Mouse (Mus musculus): ENCODE measurements around the gene Tph1. TPM values are rescaled to one million over a fixed set of nuclear protein-coding genes. Genes with fewer than 3 reads are reported as not detected.
"Not testable (repeated sequence)": the region's sequence is repeated elsewhere in the genome, so short reads cannot be mapped to it uniquely, and the experiment has no call there.

The Tph1 gene
- total and polyA plus RNA-seq, 2 experiments from 2014 or later = 1.5 TPM; not detected in 1

GRCm38 (mm10) chr7:46667256-46667655 lies 5.1 kb downstream of the Tph1 start:
- 3% methylated on average over 21 of the region's 21 CpGs for WGBS
- Histone ChIP-seq H3K36me3 (ENCODE audit: insufficient read depth, low read length) (no peaks in the 10 kb centered on the region), H3K4me3 (ENCODE audit: low read depth, low read length) (peak overlapping the region; percentile 8; the same call in 1 of the 2 replicates), H3K27ac (ENCODE audit: low read depth, low read length) (no peak overlapping the region), H3K4me1 (ENCODE audit: insufficient read depth, low read length) (peaks cover 3% of the 10 kb centered on the region; the same call in 1 of the 2 replicates), H3K9me3 (ENCODE audit: low read length) (no peaks in the 10 kb centered on the region), H3K4me2 (ENCODE audit: low read depth, low read length, poor library complexity, severe bottlenecking) (peak overlapping the region; percentile 52), H3K27me3 (ENCODE audit: insufficient read depth, low read length) (peaks cover 13% of the 10 kb centered on the region; the same call in 1 of the 2 replicates), H3K9ac (replicated peaks; ENCODE audit: low read length, poor library complexity, severe bottlenecking) (no peak overlapping the region)
- no peak for TF ChIP-seq CTCF (IDR thresholded peaks at IDR 0.05)
- ATAC-seq (ENCODE audit: low FRiP score) = 0 out of 2 replicates have a peak, but pooled peaks have one; percentile 44
- peak; percentile 22 for DNase-seq (ENCODE audit: low spot score)

GRCm38 (mm10) chr7:46665236-46665635 lies 7.1 kb downstream of the Tph1 start:
- Histone ChIP-seq H3K27me3 (ENCODE audit: insufficient read depth, low read length) (peaks cover 13% of the 10 kb centered on the region; the same call in 1 of the 2 replicates), H3K4me1 (ENCODE audit: insufficient read depth, low read length) (peaks cover 3% of the 10 kb centered on the region; the same call in 1 of the 2 replicates), H3K4me2 (ENCODE audit: low read depth, low read length, poor library complexity, severe bottlenecking) (no peak overlapping the region), H3K36me3 (ENCODE audit: insufficient read depth, low read length) (no peaks in the 10 kb centered on the region), H3K9ac (replicated peaks; ENCODE audit: low read length, poor library complexity, severe bottlenecking) (no peak overlapping the region), H3K27ac (ENCODE audit: low read depth, low read length) (no peak overlapping the region), H3K4me3 (ENCODE audit: low read depth, low read length) (no peak overlapping the region), H3K9me3 (ENCODE audit: low read length) (no peaks in the 10 kb centered on the region)
- peak; percentile 71 for TF ChIP-seq CTCF (IDR thresholded peaks at IDR 0.05)
- WGBS = 40% methylated on average over 9 of the region's 9 CpGs
- DNase-seq (ENCODE audit: low spot score) (peak; percentile 42), ATAC-seq (ENCODE audit: low FRiP score) (no peak)

GRCm38 (mm10) chr7:46661591-46662090 lies 10.7 kb downstream of the Tph1 start:
- Histone ChIP-seq H3K27ac (ENCODE audit: low read depth, low read length) (no peak overlapping the region), H3K4me2 (ENCODE audit: low read depth, low read length, poor library complexity, severe bottlenecking) (peak overlapping the region; percentile 40), H3K36me3 (ENCODE audit: insufficient read depth, low read length) (no peaks in the 10 kb centered on the region), H3K9me3 (ENCODE audit: low read length) (no peaks in the 10 kb centered on the region), H3K4me3 (ENCODE audit: low read depth, low read length) (no peak overlapping the region; the same call in 1 of the 2 replicates), H3K27me3 (ENCODE audit: insufficient read depth, low read length) (peaks cover 8% of the 10 kb centered on the region; the same call in 1 of the 2 replicates), H3K4me1 (ENCODE audit: insufficient read depth, low read length) (no peaks in the 10 kb centered on the region), H3K9ac (replicated peaks; ENCODE audit: low read length, poor library complexity, severe bottlenecking) (no peak overlapping the region)
- DNase-seq (ENCODE audit: low spot score) = no peak
- 15% methylated on average over 18 of the region's 18 CpGs for WGBS
- ATAC-seq (ENCODE audit: low FRiP score) = no peak
- no peak for TF ChIP-seq CTCF (IDR thresholded peaks at IDR 0.05)

GRCm38 (mm10) chr7:46652279-46652678 lies 20.1 kb downstream of the Tph1 start:
- H3K9me3 ChIP-seq (ENCODE audit: low read length) = no peaks in the 10 kb centered on the region
- ATAC-seq (ENCODE audit: low FRiP score) (no peak), DNase-seq (ENCODE audit: low spot score) (no peak)
- WGBS = 54% methylated on average over 1 of the region's 2 CpGs
- no peaks in the 10 kb centered on the region for H3K4me1 ChIP-seq (ENCODE audit: insufficient read depth, low read length)
- no peak overlapping the region for H3K27ac ChIP-seq (ENCODE audit: low read depth, low read length)
- H3K36me3 ChIP-seq (ENCODE audit: insufficient read depth, low read length) = no peaks in the 10 kb centered on the region
- TF ChIP-seq CTCF (IDR thresholded peaks at IDR 0.05) = no peak
- H3K9ac ChIP-seq (replicated peaks; ENCODE audit: low read length, poor library complexity, severe bottlenecking) = no peak overlapping the region
- no peaks in the 10 kb centered on the region for H3K27me3 ChIP-seq (ENCODE audit: insufficient read depth, low read length)
- no peak overlapping the region for H3K4me3 ChIP-seq (ENCODE audit: low read depth, low read length)
- H3K4me2 ChIP-seq (ENCODE audit: low read depth, low read length, poor library complexity, severe bottlenecking) = no peak overlapping the region

GRCm38 (mm10) chr7:46650231-46650630 lies 22.1 kb downstream of the Tph1 start:
- ATAC-seq (ENCODE audit: low FRiP score); H3K9ac ChIP-seq (replicated peaks; ENCODE audit: low read length, poor library complexity, severe bottlenecking): not testable (repeated sequence)
- 56% methylated on average over 5 of the region's 5 CpGs for WGBS

GRCm38 (mm10) chr7:46648431-46649140 lies 23.8 kb downstream of the Tph1 start:
- Histone ChIP-seq H3K27ac (ENCODE audit: low read depth, low read length) (no peak overlapping the region), H3K36me3 (ENCODE audit: insufficient read depth, low read length) (no peaks in the 10 kb centered on the region), H3K4me3 (ENCODE audit: low read depth, low read length) (no peak overlapping the region), H3K27me3 (ENCODE audit: insufficient read depth, low read length) (no peaks in the 10 kb centered on the region), H3K4me2 (ENCODE audit: low read depth, low read length, poor library complexity, severe bottlenecking) (no peak overlapping the region), H3K9me3 (ENCODE audit: low read length) (no peaks in the 10 kb centered on the region), H3K9ac (replicated peaks; ENCODE audit: low read length, poor library complexity, severe bottlenecking) (no peak overlapping the region), H3K4me1 (ENCODE audit: insufficient read depth, low read length) (no peaks in the 10 kb centered on the region)
- 73% methylated on average over 4 of the region's 4 CpGs for WGBS
- no peak for DNase-seq (ENCODE audit: low spot score)
- no peak for ATAC-seq (ENCODE audit: low FRiP score)
- no peak for TF ChIP-seq CTCF (IDR thresholded peaks at IDR 0.05)

More at GRCm38 (mm10) chr7:46650231-46650630, 22.1 kb downstream of the Tph1 start:
- not testable (repeated sequence) for DNase-seq (ENCODE audit: low spot score); H3K4me2 ChIP-seq (ENCODE audit: low read depth, low read length, poor library complexity, severe bottlenecking); H3K4me1 ChIP-seq (ENCODE audit: insufficient read depth, low read length); H3K36me3 ChIP-seq (ENCODE audit: insufficient read depth, low read length); H3K4me3 ChIP-seq (ENCODE audit: low read depth, low read length); H3K9me3 ChIP-seq (ENCODE audit: low read length); H3K27me3 ChIP-seq (ENCODE audit: insufficient read depth, low read length); H3K27ac ChIP-seq (ENCODE audit: low read depth, low read length)
